Mouse (Mus musculus): ENCODE data around the gene Hdac7. TPM values are rescaled to one million over a fixed set of nuclear protein-coding genes. Genes with fewer than 3 reads are reported as not detected.

Hdac7 gene
- polyA plus RNA-seq, 1 experiment from 2014 or later: 24.1 TPM

Other genes starting within 250 kb of the Hdac7 start
- gene Rpap3, start 138.7 kb downstream of the Hdac7 start, polyA plus RNA-seq (2016; fragmentation: Nextera tagmentation; extraction: Ambion mirVana): 42.2 and 42.6 TPM in 2 replicates
- 0.10 and 0.33 TPM in 2 replicates for gene Endou, start 113.2 kb downstream of the Hdac7 start, polyA plus RNA-seq (2016; fragmentation: Nextera tagmentation; extraction: Ambion mirVana)
- gene Rapgef3, start 76.5 kb downstream of the Hdac7 start, polyA plus RNA-seq (2016; fragmentation: Nextera tagmentation; extraction: Ambion mirVana): 6.2 and 6.3 TPM in 2 replicates
- gene Slc48a1, start 66.0 kb downstream of the Hdac7 start, polyA plus RNA-seq (2016; fragmentation: Nextera tagmentation; extraction: Ambion mirVana): 36.6 and 38.1 TPM in 2 replicates
- gene Vdr, start 66.1 kb upstream of the Hdac7 start, polyA plus RNA-seq (2016; fragmentation: Nextera tagmentation; extraction: Ambion mirVana): 0.59 TPM in 1 of 2 replicates, not detected in the other
- gene Tmem106c, start 119.7 kb upstream of the Hdac7 start, polyA plus RNA-seq (2016; fragmentation: Nextera tagmentation; extraction: Ambion mirVana): 41.5 and 44.9 TPM in 2 replicates
- gene Col2a1, start 160.2 kb upstream of the Hdac7 start, polyA plus RNA-seq (2016; fragmentation: Nextera tagmentation; extraction: Ambion mirVana): 112 and 122 TPM in 2 replicates
- gene Pfkm, start 248.1 kb upstream of the Hdac7 start, polyA plus RNA-seq (2016; fragmentation: Nextera tagmentation; extraction: Ambion mirVana): 52.5 and 56.6 TPM in 2 replicates
- 39.6 and 44.3 TPM in 2 replicates for gene Senp1, start 249.2 kb upstream of the Hdac7 start, polyA plus RNA-seq (2016; fragmentation: Nextera tagmentation; extraction: Ambion mirVana)